Mouse (Mus musculus) forelimb bud, embryonic 11.5 days (tissue): Measurements from ENCODE around the gene Pkd1l1.
A peak's percentile ranks its signal among the peaks of the same experiment; 100 is the strongest.

Experiments
- DNase-seq: peaks from one replicate; pipeline ENCODE4 v3.0.0-alpha.2; 2012; ENCODE audit warnings: low read depth, low spot score

The Pkd1l1 gene

DNA sequence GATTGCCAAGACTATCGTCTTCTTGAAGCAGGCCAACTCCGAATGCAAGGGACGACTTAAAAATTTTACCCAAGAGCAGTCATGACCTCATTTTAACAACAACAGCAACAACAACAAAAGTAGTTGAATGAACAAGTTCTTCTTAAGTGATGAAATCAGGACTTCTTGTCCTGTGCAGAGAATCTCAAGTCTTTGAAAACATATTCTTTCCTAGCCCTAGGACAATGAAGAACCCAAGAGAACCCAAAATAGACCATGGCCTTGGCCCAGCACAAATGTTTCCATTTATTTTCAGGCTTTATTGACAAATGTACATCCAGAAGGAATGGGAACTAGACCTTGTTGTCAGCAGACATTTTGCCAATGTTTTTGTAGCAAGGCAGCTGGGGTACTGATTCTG, 147.7 kb downstream of the Pkd1l1 start:
- DNase-seq, result no peak

DNA sequence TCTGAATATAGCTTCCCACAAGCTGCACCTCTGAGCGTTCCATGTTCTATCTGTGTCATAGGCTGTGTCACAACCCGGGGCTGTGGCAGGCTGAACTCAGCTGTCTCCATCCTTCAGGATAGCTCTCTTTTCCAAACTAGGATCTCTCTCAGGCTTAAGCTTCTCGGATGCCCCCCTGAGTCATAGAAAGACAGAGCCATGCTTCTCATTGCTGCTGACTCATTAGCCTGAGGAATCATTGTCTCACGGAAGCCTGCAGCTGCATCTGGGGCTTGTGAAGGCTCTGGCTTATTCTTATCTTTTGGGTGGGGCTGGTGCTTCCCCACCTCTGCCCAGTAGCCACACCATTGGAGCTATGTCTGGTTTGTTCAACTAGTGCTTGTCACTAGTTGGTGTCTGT, 151.7 kb downstream of the Pkd1l1 start:
- no peak for DNase-seq

DNA sequence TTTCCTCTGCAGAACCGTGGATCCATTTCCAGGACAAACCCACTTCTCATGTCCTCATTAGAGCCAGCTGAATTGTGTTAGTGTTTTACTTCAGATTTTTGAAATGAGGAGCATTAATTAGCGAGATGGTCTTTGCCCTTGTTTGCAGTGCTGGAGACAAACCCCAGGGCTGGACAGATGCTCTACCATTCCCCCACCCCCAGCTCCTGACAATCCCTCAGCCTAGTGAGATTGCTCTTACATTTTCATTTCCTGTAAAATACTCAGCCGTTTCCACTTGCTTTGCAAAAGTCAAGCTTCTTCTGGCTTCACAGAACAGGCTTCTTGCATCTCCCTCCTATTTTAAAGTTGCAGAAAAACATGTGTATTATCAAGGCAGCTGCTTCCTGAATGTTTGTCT, 155.7 kb downstream of the Pkd1l1 start:
- no peak for DNase-seq

DNA sequence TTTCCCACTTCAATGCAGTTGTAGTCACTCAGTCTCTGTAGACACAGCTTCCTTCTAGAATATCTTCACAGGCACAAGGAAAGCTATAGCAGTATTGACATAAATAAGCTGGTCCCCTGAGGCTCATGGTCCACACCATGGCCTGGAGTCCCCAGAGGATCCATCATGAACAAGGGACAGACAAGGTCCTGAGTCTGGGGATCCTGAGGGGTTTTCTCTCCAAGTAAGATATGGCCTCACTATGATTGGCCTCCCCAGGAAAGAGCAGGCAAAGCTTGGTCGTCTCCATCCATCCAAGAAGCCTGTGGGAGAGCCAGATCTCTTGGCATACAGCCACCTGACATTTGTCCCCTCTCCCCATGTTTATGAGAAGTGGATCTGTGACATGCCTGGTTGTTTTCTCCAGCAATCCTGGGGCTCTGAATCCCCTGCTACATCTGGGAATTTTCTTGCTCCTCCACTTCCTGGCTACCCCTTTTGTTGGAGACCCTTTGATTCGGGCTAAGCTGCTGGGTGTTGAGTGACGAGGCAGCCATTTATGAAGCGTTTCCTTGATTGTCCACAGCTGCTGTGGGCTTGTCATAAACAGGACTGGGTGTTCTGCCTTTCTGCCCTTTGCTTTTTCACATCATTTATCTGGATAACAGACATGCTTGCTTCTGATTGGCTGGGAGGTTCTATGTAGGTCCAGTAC, 158.8 kb downstream of the Pkd1l1 start:
- peak; percentile 87 for DNase-seq

DNA sequence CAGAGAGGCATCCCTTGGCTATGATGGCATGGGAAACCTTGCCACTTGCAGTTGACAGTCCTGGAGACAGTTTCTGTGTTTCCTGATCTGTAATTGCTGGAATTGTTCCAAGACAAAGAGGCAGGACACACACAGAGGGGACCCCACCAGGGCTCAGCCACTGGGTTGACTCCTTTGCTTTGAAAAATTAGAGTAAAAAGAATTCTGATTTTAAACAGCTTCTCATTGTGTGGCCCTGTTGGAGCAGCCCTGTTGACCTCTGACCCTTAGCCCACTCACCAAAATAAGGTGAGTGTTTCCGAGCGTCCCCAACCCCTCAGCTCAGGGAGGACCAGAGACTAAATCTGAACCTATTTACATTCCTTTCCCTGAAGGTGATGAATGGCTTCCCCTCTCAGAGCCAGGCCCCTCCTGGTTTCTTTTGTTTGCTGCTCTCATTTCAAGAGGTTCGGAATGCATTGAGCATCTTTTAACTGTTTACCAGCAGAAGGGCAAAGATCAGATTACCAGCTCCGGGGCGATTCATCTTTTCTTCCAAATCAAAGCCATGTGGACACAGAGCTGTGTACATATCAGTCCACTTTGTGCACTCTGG, 161.5 kb downstream of the Pkd1l1 start:
- peak; percentile 57 for DNase-seq

DNA sequence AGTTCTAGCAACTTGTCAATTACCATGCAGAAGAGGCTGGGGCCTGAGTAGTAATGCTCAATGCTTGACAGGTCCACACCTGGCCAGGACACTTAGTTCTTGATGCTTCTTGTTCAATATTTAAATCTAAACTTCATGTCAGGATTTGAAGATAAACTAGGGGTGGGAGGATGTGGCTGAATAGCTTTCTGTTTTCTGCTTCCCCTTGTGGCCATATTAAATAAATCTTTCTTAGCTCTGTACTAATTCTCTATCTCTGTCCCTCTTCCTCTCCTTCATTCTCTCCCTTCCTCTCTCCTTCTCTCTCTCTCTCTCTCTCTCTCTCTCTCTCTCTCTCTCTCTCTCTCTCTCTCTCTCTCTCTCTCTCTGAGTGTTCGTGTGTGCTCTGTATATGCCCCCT, 163.4 kb downstream of the Pkd1l1 start:
- no peak for DNase-seq

DNA sequence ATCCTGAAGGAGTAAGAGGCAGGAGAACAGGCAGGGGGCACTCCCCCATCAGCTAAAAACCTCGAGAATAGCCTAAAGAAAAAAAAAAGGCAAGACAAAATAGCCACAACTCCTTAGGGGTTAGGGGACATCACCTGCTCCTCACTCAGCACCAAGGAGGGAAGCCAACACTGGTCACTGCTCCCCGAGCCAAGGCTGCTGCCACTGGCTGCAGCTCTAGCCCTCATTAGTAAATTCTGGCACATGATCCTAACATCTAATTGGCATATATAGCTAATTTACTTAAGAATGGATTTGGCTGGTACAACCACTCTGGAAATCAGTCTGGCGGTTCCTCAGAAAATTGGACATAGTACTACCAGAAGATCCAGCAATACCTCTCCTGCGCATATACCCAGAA, 166.1 kb downstream of the Pkd1l1 start:
- no peak for DNase-seq

DNA sequence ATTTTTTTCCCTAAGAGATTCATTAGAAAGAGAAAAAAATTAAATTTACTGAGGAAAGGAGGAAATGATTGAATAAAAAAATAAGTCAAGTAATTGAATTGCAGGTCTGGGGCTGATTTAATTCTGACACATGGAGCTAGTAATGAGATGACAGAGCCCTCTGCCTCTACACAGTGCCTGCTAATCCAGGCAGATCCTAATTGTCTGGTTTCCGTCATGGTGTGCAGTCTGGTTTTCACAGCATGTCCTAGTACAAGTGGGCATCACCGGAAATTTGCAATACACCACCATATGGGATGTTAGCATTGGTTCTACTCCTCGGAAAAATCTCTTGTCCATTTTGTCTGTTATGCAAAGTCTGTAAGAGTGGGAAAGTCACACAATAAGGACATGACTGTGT, 168.9 kb downstream of the Pkd1l1 start:
- DNase-seq, result no peak

DNA sequence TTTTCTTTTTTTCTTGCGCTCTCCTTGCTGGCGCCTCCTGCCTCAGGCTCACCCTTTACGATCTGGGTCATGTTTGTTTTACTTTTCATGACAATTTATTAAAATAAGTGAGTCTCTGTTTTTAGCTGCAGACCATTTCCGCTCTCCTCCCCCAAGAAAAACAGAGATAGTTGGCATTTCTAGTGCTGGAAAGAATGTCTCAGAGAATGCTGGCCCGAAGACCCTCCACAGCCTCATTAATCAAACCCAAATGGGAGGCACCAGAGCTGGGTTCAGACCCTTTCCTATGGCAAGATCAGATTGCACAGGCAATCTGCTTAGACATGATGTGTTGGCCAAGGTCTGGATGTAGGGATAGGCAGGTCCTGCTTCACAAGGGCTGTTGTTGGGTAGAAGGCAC, 175.6 kb downstream of the Pkd1l1 start:
- DNase-seq, result no peak

DNA sequence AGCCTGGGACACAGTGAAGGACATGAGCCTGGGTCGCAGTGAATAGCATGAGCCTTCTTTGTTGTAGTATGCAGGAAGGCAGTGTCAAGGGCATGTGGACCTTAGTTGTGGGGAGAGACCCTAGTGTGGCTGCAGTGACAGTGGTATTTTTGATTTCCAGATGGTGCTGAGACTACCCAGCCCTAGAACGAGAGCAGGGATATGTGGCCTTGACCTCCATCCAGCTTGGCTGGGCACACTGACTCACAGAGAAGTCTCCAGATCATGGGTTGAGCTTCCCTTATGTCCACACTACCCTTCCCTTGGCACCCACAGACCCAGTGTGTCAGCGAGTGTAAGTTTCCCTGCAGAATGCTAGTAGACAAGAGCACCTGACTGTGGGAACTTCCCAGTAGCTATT, 178.0 kb downstream of the Pkd1l1 start:
- no peak for DNase-seq

DNA sequence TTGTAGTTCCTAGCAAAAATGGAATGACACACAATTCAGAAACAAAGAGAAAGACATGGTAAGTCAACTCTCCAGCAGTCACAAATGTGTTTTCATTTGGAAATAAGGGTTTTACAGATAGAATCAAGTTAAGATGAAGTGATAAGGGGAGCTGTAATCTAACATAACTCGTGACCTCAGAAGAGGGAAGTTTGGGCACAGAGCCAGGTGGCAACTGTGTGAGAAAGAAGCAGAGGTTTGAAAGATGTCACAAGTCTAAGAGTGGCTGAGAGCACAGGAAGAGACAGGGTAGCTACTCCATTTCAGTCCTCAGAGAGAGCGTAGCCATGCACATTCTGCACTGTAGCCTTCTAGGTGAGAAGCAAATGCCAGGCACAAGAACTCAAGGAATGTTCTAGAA, 180.9 kb downstream of the Pkd1l1 start:
- no peak for DNase-seq

DNA sequence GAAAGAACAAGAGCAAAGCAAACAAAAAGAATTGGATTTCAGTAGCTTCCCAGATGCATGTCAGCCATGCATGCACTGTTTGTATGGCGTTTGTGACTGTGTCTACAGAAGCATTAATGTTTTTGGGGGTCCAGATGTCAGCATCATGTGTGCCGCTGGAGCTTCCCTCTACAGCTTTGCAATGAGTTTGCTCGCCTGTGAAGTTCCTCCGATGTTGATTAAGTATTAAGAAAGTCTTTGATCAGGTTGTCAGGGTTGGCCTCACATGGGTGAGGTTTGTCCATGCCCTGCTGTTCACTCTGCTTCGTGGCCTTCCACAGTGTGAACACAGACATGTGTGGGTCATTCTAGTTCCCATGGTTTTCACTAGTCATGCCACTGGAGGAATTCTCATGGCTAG, 183.9 kb downstream of the Pkd1l1 start:
- no peak for DNase-seq

DNA sequence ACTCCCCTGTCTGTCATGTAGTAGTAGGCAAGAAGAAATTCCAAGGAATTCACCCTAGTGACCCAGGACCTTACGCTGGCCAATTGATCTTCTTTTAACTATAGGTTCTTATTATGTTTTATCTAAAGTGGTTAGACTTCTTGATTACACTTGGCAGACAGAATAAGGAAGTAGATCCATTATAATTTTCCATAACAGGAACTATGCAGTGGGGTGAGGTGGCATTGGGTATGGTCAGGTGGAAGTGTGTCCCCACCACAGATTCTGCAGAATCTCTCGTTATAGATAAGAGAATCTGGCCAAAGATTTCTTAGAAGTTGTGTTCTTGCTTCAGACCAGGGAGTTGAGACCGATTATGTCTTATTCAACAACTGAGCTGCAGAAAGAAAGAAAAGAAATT, 185.5 kb downstream of the Pkd1l1 start:
- no peak for DNase-seq

DNA sequence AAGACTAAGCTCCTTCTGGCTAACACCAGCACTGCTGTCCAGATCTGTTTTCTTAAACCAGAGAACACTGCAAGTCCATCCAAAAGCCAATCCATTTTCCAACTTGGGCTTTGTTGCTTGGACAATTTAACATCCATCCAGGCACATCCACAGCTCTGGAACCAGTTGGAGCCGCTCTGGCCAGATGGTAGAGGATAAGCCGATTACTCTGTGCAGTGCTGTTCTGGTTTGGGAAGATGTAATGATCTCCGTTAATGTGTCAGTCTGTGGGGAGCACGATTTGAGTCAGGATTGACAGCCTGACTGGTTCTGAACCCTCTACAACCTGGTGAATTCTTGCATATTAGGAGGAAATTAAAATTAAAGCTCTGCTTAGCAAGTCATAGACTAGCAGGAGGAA, 188.7 kb downstream of the Pkd1l1 start:
- DNase-seq, result no peak

DNA sequence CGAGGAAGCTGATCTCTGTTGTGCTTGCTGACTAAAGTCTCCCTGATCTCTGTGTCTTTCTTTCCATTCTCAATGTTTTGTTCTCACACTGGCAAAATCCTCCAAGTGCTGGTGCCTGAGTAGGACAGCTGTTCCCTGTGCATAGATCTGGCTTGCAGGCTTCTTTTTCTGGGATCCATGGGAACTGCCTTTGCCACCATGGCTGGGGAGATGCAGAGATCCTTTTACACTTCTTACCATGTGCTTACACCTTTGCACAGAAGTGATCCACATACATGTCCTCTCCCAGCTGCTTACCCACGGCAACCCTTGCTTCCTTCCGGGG, 191.0 kb downstream of the Pkd1l1 start:
- no peak for DNase-seq

DNA sequence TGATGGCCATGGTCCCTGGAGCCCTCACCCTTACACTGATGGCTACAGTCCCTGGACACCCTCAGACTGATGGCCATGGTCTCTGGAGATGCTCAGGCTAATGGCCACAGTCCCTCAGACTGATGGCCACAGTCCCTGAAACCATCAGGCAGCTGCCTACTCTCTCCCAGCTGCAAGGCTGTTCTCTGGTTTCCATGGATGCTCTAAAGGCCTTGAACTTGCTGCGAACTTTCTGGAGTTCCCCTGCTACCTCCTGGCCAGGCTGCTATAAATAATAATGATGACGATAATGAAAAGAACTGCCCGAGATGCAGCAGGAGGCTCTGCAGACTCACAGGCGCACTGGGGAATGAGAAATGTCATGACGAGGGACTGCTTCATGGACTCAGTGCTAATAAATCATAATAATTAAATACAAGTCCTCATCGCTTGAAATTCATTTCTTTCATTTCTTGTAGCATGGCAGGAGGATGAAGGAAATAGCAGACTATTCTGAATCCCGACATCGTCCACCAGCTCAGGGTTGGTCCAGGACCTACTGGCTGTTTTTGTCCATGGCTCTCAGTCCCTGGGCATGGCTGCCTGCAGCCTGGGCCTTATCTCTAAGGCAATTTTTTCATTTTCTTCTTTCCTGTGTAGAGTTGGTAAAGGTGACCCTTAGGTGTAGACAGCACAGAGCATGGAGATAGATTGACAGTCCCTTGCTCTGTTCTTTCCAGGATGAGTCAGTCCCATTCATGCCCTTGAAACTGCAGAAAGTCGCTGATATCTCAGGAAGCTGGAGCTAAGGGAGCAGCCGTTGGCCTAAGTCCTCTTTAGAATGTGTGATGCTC, 191.5 kb downstream of the Pkd1l1 start:
- peak; percentile 66 for DNase-seq

DNA sequence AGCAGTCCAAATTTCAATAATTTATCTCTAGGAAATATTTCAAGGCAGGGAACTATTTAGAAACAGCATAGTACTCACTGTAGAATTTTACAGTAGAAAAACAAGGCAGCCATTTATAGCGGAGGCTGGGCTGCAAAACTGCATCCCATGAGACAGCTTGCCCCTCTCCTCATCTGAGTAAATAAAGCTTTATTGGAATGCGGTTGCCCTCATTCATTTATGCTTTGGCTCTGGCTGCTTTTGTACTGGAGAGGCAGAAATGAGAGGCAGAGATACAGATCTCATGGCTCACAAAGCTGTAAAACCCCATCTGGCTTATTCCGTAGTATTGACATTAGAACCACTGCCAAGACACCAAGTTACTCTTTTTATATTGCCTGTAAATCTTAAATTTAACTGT, 193.6 kb downstream of the Pkd1l1 start:
- DNase-seq, result no peak
